ENCODE assay signal across 11 mouse cellular contexts in genomic region chr5:101967832-101968152, GRCm38 (mm10).
DNase-seq lines count a peak whose midpoint lies in the region; ATAC-seq and TF ChIP-seq lines count a peak whose summit lies in the region.
"Had no signal": no experiment of that assay in that cellular context is flagged by ENCODE, and none has a peak within 500 bp of the region (broad histone marks: within the 10 kb centered on the region; RNA-seq: fewer than 3 reads in every experiment).

No protein-coding gene starts in this region.

- no peak for TF ChIP-seq CTCF in liver, adult 2 months (IDR thresholded peaks at IDR 0.05; ENCODE audit: low read depth, low read length)

- DNase-seq in adrenal gland, adult 2 months: peak; percentile 22
- DNase-seq in adrenal gland, adult (ENCODE audit: inconsistent age in 2 of 2, low spot score in 1 of 2): no peak
- DNase-seq in liver, adult 2 months (ENCODE audit: extremely low read depth, low read depth, low spot score): peak; percentile 46
- no peak for DNase-seq in liver
- DNase-seq in limb, embryonic 10.5 days (ENCODE audit: low spot score): no peak
- no peak for DNase-seq in right cerebral cortex, postnatal 25 days
- no peak for DNase-seq in thymus, adult 18-20 months
- DNase-seq: cerebellum, postnatal 10 days had no signal

- ATAC-seq in neutrophil, adult 5-6 weeks (ENCODE audit: extremely low read depth, insufficient number of reproducible peaks, low FRiP score, poor library complexity, severe bottlenecking): peak; percentile 6; the same call in 1 of the 2 replicates

- peaks cover 9% of the 10 kb centered on the region for H3K79me2 ChIP-seq in liver, adult 2 months (ENCODE audit: control insufficient read depth, insufficient read depth, low read length)

- no peak overlapping the region for H3K9ac ChIP-seq in liver, adult 2 months (ENCODE audit: low read depth, low read length)
- H3K9ac ChIP-seq: liver, embryonic 14.5 days had no signal

- WGBS in liver, adult 2 months: 64% methylated on average over 2 of the region's 2 CpGs
- 38% methylated on average over 2 of the region's 2 CpGs for WGBS in limb, embryonic 10.5 days

- no peak overlapping the region for H3K4me3 ChIP-seq in liver, adult 2 months (ENCODE audit: insufficient read depth, low read depth, low read length)
- H3K4me3 ChIP-seq in limb, embryonic 10.5 days: no peak overlapping the region
- H3K4me3 ChIP-seq: hindbrain, embryonic 10.5 days had no signal

- no peaks in the 10 kb centered on the region for H3K9me3 ChIP-seq in limb, embryonic 10.5 days (replicated peaks)
- H3K9me3 ChIP-seq: hindbrain, embryonic 10.5 days had no signal

- H3K27ac ChIP-seq in liver, adult 2 months (replicated peaks; ENCODE audit: insufficient read depth, low read depth, low read length): peak overlapping the region; percentile 60
- H3K27ac ChIP-seq in limb, embryonic 10.5 days: peak overlapping the region; percentile 64
- H3K27ac ChIP-seq: liver, embryonic 14.5 days had no signal

- TF ChIP-seq POLR2A in liver, adult 2 months (IDR thresholded peaks at IDR 0.05; ENCODE audit: extremely low read depth, insufficient read depth, low read length): no peak

- no peaks in the 10 kb centered on the region for H3K27me3 ChIP-seq in liver, adult 2 months (ENCODE audit: control insufficient read depth, insufficient read depth, low read length)
- no peaks in the 10 kb centered on the region for H3K27me3 ChIP-seq in limb, embryonic 10.5 days (ENCODE audit: low read depth, poor library complexity, severe bottlenecking)

- H3K4me1 ChIP-seq in liver, adult 2 months (ENCODE audit: control insufficient read depth, insufficient read depth, low read length): peaks cover 8% of the 10 kb centered on the region
- H3K4me1 ChIP-seq in limb, embryonic 10.5 days: peaks cover 29% of the 10 kb centered on the region

- H3K36me3 ChIP-seq in liver, adult 2 months (ENCODE audit: control insufficient read depth, insufficient read depth, low read length): no peaks in the 10 kb centered on the region
- peaks cover 34% of the 10 kb centered on the region for H3K36me3 ChIP-seq in limb, embryonic 10.5 days

Comparison
In these comparisons a context has a peak if more than half of its experiments do, and no peak if none do; other contexts are left out.
1. DNase-seq: peak in adrenal gland, adult 2 months (single experiment) and liver, adult 2 months (single experiment); none in adrenal gland, adult (0 of 2), liver (single experiment), limb, embryonic 10.5 days (single experiment), right cerebral cortex, postnatal 25 days (single experiment) and thymus, adult 18-20 months (0 of 2).